Mouse (Mus musculus): ENCODE data around the gene Cnbp.

Gene Cnbp

DNA sequence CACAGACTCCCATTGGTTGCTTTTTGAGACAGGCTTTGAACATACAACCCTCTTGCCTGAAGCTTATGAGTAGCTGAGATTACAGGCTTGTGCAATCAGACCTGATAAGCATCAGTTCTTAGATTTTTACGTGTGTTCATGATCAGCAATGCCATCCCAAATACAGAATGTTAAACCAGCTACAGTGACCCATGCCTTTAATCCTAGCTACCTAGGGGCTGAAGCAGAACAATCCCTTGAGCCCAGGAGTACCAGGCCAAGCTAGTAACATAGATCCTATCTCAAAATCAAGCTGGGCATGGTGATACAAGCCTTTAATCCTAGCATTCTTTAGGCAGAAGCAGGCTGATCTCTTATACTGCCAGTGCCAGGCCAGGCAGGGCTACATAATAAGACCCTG, 46.9 kb downstream of the Cnbp start:
- no peak for DNase-seq

GRCm38 (mm10) chr6:87802462-87802861, 48.4 kb downstream of the Cnbp start:
- DNase-seq: no peak

GRCm38 (mm10) chr6:87799576-87799975, 51.3 kb downstream of the Cnbp start:
- DNase-seq: no peak

DNA sequence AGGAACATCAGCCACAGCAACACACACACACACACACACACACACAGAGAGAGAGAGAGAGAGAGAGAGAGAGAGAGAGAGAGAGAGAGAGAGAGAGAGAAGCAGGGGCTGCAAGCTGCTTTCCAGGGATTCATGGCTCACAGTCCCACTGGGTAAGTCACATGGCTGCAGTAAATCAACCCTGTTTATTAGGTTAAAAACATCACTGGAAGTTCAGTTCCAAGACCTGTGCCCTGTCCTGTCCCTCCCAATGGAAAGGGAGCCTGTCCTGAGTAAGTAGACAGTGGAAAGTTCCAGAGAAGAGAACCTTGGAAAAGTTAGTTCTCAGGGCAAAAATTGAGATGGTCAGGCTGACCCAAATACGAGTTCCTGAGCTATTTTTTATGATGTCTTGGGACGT, 53.6 kb downstream of the Cnbp start:
- no peak for DNase-seq

DNA sequence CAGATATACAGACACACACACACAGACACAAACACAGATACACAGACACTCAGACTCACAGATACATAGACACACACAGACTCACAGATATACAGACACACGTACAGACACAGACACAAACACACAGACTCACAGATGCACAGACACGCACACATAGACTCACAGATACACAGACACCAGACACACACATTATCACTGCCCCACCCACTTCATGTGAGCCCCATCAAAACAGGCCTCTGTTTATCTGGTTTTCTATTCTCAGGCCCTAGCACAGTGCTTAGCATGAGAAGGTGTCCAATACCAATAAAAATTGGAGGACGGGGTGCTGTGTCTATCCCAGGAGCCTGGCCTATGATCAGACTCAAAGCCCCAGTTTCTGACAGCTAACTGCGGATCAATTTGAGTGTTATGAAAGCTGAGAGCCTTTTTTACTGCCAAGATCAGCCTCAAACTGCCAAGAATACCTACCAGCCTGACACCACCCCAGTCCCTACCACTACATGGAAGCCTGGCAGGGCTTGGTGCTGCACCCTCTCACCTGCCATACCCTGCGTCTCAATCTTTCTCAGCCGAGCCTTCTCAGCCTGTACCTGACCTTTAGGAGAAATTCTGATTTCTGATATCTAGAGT, 54.5 kb downstream of the Cnbp start:
- DNase-seq: no peak

- no peak for DNase-seq
Measured at GRCm38 (mm10) chr6:87795385-87796150, 55.3 kb downstream of the Cnbp start.

DNA sequence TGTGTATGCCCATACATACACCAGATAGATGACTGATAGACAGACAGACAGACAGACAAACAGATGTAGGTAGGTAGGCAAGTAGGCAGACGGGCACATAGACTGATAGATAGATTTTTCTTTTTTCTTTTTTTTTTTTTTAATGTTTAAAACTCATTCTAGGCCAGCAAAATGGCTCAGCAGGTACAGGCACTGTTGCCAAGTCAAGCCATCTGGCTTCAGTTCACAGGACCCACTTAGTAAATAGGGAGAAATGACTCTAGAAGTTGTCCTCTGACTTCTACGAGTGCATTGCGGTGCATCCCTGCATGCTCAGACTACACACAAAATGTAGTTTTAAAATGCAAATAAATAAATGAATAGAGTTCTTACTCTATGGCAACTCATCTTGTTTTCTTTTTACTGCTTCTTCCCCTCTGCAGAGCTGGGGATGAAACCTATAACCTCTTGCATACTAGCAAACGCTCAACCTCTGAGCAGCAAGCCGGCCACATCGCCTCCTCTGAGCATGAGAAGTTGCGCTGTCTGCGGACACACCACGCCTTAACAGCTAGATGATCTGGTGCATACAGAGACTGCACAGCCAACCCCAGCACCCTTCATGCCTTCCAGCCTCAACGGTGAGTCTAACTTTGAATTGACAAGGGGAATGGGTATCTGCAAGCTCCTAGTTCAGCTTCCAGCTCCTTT, 56.9 kb downstream of the Cnbp start:
- no peak for DNase-seq

Data from thymus, postnatal 14 days (tissue).